Mouse (Mus musculus) kidney, postnatal 0 days (tissue): ENCODE measurements around the gene Actl6a. TPM values are rescaled to one million over a fixed set of nuclear protein-coding genes. Genes with fewer than 3 reads are reported as not detected.
"Not testable (repeated sequence)": the region's sequence is repeated elsewhere in the genome, so short reads cannot be mapped to it uniquely, and the experiment has no call there.

Source experiments
- ATAC-seq: fragments of 200-750 bp; cut with Nextera tagmentation; replicated peaks from 2 replicates; pipeline ENCODE4 v1.8.0; 2017; ENCODE audit warnings: low read depth, moderate number of reproducible peaks, moderate TSS enrichment, moderate library complexity; ENCODE audit not compliant: low FRiP score
- DNase-seq: peaks from one replicate; pipeline ENCODE4 v3.0.0-alpha.2; 2016; ENCODE audit warnings: low spot score
- H3K27ac ChIP-seq: fragments of 300-500 bp; sonication (generic); 2 replicates; pipeline ENCODE4 v1.5.1; 2014; ENCODE audit warnings: mild to moderate bottlenecking
- H3K27me3 ChIP-seq: fragments of 300-500 bp; sonication (generic); 2 replicates; pipeline ENCODE4 v1.6.1; 2014; ENCODE audit warnings: low read length, mixed read lengths; ENCODE audit not compliant: insufficient read depth
- H3K36me3 ChIP-seq: fragments of 300-500 bp; sonication (generic); 2 replicates; pipeline ENCODE4 v1.6.1; 2014; ENCODE audit warnings: low read length, mixed read lengths; ENCODE audit not compliant: insufficient read depth
- H3K4me1 ChIP-seq: fragments of 300-500 bp; sonication (generic); replicated peaks from 2 replicates; pipeline ENCODE4 v1.6.1; 2014; ENCODE audit warnings: antibody characterized with exemption, low read length, mixed read lengths; ENCODE audit not compliant: insufficient read depth
- H3K4me2 ChIP-seq: fragments of 300-500 bp; sonication (generic); 2 replicates; pipeline ENCODE4 v1.6.1; 2014; ENCODE audit warnings: mild to moderate bottlenecking, low read length, moderate library complexity, mixed read lengths
- H3K4me3 ChIP-seq: fragments of 300-500 bp; sonication (generic); replicated peaks from 2 replicates; pipeline ENCODE4 v1.5.1; 2014; ENCODE audit warnings: low read depth, low read length
- H3K9ac ChIP-seq: fragments of 300-500 bp; sonication (generic); 2 replicates; pipeline ENCODE4 v1.6.1; 2014; ENCODE audit warnings: low read depth, low read length
- H3K9me3 ChIP-seq: fragments of 300-500 bp; sonication (generic); replicated peaks from 2 replicates; pipeline ENCODE4 v1.6.1; 2016; ENCODE audit warnings: low read length, inconsistent platforms, mixed read lengths
- CTCF ChIP-seq: IDR thresholded peaks from 2 replicates; pipeline ENCODE4 v1.5.1; 2016; ENCODE audit warnings: antibody characterized with exemption, low read depth, mild to moderate bottlenecking, moderate library complexity
- WGBS: fragments of 180-500 bp; shearing (Covaris S2); extraction: QIAGEN DNeasy Blood & Tissue Kit; methylation state at CpG from one replicate; pipeline ENCODE4 v1.1.7; 2014; 5-methylcytosine and 5-hydroxymethylcytosine counted together
- polyA plus RNA-seq: library from polyadenylated mRNA; unstranded; fragments of >200 nt; fragmentation: Nextera tagmentation; extraction: Ambion mirVana; gene quantifications from 2 replicates; pipeline ENCODE4 v1.2.1, GENCODE M21; 2015

The Actl6a gene
- polyA plus RNA-seq, 1 experiment from 2014 or later, result 121 TPM

DNA sequence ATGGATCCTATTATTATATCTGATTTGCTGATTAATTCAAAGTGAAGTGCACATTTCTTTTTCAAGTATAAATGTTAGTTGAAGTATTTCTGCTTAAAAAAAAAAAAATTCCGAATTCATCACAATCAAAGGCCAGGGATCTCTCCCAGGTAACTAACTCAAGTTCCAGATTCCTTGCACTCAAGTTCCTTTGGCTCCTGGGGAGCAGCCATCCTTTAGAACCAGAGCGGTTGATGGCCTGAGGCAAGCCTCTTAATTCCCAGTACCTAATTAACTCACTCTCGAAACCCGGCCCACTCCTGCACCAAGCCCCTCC lies 1.9 kb downstream of the Actl6a start:
- H3K4me3 ChIP-seq, result peak overlapping the region; percentile 76
- no peaks in the 10 kb centered on the region for H3K27me3 ChIP-seq
- no peak overlapping the region for H3K27ac ChIP-seq
- H3K4me2 ChIP-seq, result peak overlapping the region; percentile 54
- 0 out of 2 replicates have a peak, but pooled peaks cover 6% of the 10 kb centered on the region for H3K4me1 ChIP-seq
- H3K9ac ChIP-seq, result no peak overlapping the region
- DNase-seq (no peak), ATAC-seq (no peak)
- peaks cover 12% of the 10 kb centered on the region; the same call in 1 of the 2 replicates for H3K36me3 ChIP-seq
- no peaks in the 10 kb centered on the region for H3K9me3 ChIP-seq
- 0% methylated on average over 4 of the region's 4 CpGs for WGBS
- no peak for TF ChIP-seq CTCF

DNA sequence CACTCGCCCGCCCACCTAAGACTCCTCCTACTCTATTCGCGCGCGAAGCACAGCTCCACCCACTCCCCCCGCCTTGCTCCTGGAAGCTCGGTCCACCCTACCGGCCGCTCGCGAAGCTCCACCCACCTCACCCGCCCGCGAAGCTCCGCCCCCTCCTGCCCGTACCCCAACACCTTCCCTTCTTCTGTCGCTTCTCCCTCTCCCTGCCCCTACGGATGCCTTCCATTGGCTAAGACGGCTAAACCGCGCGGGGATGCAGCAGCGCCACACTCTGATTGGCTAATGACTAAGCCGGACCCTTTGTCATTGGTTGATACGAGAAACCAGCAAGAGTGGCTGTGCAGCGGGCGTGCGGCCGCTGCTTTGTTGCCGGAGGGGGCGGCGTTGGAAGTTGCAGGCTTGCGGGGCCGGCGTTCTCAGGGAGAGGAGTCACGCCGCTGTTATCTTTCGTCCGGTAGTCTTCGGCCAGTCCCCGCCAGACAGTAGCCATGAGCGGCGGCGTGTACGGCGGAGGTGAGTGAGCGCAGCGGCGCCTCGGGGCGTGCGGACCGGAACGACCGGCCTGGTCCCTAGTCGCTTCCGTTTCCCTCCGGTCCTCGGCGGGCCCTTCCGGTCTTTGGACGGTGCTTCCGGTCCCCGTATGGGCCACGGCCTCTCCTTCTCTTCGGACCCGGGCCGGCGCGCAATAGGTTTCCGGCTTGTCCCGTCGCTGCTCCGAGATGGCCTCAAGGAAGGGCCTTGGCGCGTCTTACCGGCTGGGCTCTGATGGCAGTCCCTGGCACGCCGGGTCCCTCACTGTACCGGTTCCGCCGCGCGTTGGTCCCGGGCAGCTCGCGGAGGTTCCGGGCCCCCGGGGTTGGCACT lies 2.5 kb downstream of the Actl6a start:
- DNase-seq (peak; percentile 100), ATAC-seq (peak; percentile 100)
- peak overlapping the region; percentile 82 for H3K9ac ChIP-seq
- peak; percentile 46 for TF ChIP-seq CTCF
- H3K4me2 ChIP-seq, result peak overlapping the region; percentile 73
- peak overlapping the region; percentile 76 for H3K4me3 ChIP-seq
- 0 out of 2 replicates have a peak, but pooled peaks cover 6% of the 10 kb centered on the region for H3K4me1 ChIP-seq
- H3K9me3 ChIP-seq, result no peaks in the 10 kb centered on the region
- H3K36me3 ChIP-seq, result peaks cover 17% of the 10 kb centered on the region; the same call in 1 of the 2 replicates
- WGBS, result under 1% methylated on average over 90 of the region's 90 CpGs
- peak overlapping the region; percentile 91 for H3K27ac ChIP-seq
- H3K27me3 ChIP-seq, result no peaks in the 10 kb centered on the region

DNA sequence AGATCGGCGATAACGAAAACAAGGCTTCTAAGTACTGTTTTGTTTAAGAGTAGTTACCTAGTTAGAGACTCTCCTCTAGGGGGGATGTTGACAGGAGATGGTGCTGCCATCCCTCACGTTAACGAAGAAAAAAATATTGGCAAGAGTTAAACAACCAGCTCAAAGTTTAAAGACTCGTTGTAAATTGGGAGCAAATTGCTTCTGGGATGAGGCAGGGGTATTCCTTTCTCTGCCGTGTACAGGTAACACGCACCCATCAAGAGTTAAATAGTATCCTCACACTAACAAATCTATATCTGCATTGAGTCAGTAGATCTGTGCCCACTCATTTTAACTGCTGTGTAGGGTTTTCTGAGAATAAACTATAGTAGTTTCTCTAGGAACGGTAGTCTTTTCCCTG lies 3.3 kb downstream of the Actl6a start:
- H3K27me3 ChIP-seq, result no peaks in the 10 kb centered on the region
- peak overlapping the region; percentile 91 for H3K27ac ChIP-seq
- H3K9ac ChIP-seq, result peak overlapping the region; percentile 82
- 0 out of 2 replicates have a peak, but pooled peaks cover 6% of the 10 kb centered on the region for H3K4me1 ChIP-seq
- peak overlapping the region; percentile 76 for H3K4me3 ChIP-seq
- ATAC-seq, result no peak
- 7% methylated on average over 9 of the region's 9 CpGs for WGBS
- no peaks in the 10 kb centered on the region for H3K9me3 ChIP-seq
- no peak for TF ChIP-seq CTCF
- DNase-seq, result no peak
- H3K4me2 ChIP-seq, result peak overlapping the region; percentile 73
- H3K36me3 ChIP-seq, result peaks cover 22% of the 10 kb centered on the region

- DNase-seq, result no peak
- TF ChIP-seq CTCF, result no peak
- H3K36me3 ChIP-seq, result peaks cover 41% of the 10 kb centered on the region
- no peak overlapping the region for H3K4me3 ChIP-seq
- H3K27me3 ChIP-seq, result no peaks in the 10 kb centered on the region
- no peak overlapping the region for H3K9ac ChIP-seq
- 0 out of 2 replicates have a peak, but pooled peaks cover 6% of the 10 kb centered on the region for H3K4me1 ChIP-seq
- H3K27ac ChIP-seq, result no peak overlapping the region
- no peak overlapping the region for H3K4me2 ChIP-seq
- no peak for ATAC-seq
- H3K9me3 ChIP-seq, result no peaks in the 10 kb centered on the region
- 90% methylated on average over 3 of the region's 3 CpGs for WGBS
Observed at GRCm38 (mm10) chr3:32713711-32714110, 7.6 kb downstream of the Actl6a start.

DNA sequence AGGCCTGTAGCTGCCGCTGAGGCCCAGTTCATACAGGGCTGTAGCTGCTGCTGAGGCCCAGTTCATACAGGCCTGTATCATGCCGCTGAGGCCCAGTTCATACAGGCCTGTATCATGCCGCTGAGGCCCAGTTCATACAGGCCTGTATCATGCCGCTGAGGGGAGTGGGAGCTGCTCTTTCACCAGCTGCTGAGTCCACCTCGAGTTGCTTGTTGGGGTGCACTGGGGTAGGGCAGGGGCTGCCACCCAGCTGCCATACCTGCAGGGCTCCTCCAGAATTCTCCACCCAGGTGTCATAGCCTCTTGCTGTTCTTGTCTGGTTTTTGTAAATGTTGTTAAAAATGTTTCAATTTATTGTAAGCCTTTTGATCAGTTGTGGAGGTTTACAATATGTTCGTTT lies 11.3 kb downstream of the Actl6a start:
- H3K27ac ChIP-seq, H3K4me3 ChIP-seq, H3K9me3 ChIP-seq, ATAC-seq, H3K9ac ChIP-seq, H3K4me1 ChIP-seq, H3K4me2 ChIP-seq, H3K27me3 ChIP-seq, DNase-seq: not testable (repeated sequence)
- 95% methylated on average over 6 of the region's 6 CpGs for WGBS
- H3K36me3 ChIP-seq, result peaks cover 55% of the 10 kb centered on the region

- Histone ChIP-seq H3K4me2 (no peak overlapping the region), H3K36me3 (peaks cover 54% of the 10 kb centered on the region), H3K4me1 (no peaks in the 10 kb centered on the region), H3K9ac (no peak overlapping the region), H3K9me3 (no peaks in the 10 kb centered on the region), H3K27me3 (no peaks in the 10 kb centered on the region), H3K27ac (no peak overlapping the region), H3K4me3 (no peak overlapping the region)
- no peak for DNase-seq
- WGBS, result 87% methylated on average over 5 of the region's 5 CpGs
- no peak for TF ChIP-seq CTCF
- no peak for ATAC-seq
Observed at GRCm38 (mm10) chr3:32718271-32718670, 12.2 kb downstream of the Actl6a start.
